Mouse (Mus musculus) limb, embryonic 11.5 days (tissue): ENCODE measurements at regions not wholly inside any gene's neighbourhood (a gene's known extent, or its start where the extent isn't known, plus 50 kb on each side); places are given as distances from the start of the nearest gene placed in this dataset.

Source experiments
- ATAC-seq: fragments of 200-750 bp; cut with Nextera tagmentation; 2 replicates; pipeline ENCODE4 v1.8.0; 2017; ENCODE audit warnings: low read depth; ENCODE audit not compliant: insufficient number of reproducible peaks, low FRiP score, low TSS enrichment
- DNase-seq: peaks from one replicate; pipeline ENCODE4 v3.0.0-alpha.2; 2015; ENCODE audit warnings: low spot score
- H3K27ac ChIP-seq: fragments of 300-500 bp; sonication (generic); replicated peaks from 2 replicates; pipeline ENCODE4 v1.5.1; 2014; ENCODE audit warnings: low read depth, mild to moderate bottlenecking, low read length
- H3K27me3 ChIP-seq: fragments of 300-500 bp; sonication (generic); 2 replicates; pipeline ENCODE4 v1.6.1; 2014; ENCODE audit warnings: mild to moderate bottlenecking, low read length, mixed read lengths; ENCODE audit not compliant: control insufficient read depth, insufficient read depth
- H3K36me3 ChIP-seq: fragments of 300-500 bp; sonication (generic); 2 replicates; pipeline ENCODE4 v1.6.1; 2014; ENCODE audit warnings: mild to moderate bottlenecking, low read length, moderate library complexity, mixed read lengths; ENCODE audit not compliant: control insufficient read depth, insufficient read depth
- H3K4me1 ChIP-seq: fragments of 300-500 bp; sonication (generic); 2 replicates; pipeline ENCODE4 v1.6.1; 2014; ENCODE audit warnings: low read length, mixed read lengths; ENCODE audit not compliant: control insufficient read depth, insufficient read depth
- H3K4me2 ChIP-seq: fragments of 300-500 bp; sonication (generic); 2 replicates; pipeline ENCODE4 v1.6.1; 2014; ENCODE audit warnings: low read depth, mild to moderate bottlenecking, moderate library complexity; ENCODE audit not compliant: severe bottlenecking
- H3K4me3 ChIP-seq: fragments of 300-500 bp; sonication (generic); 2 replicates; pipeline ENCODE4 v1.5.1; 2014; ENCODE audit warnings: low read depth, low read length
- H3K9ac ChIP-seq: fragments of 300-500 bp; sonication (generic); 2 replicates; pipeline ENCODE4 v1.6.1; 2014; ENCODE audit warnings: mild to moderate bottlenecking, low read length
- H3K9me3 ChIP-seq: fragments of 300-500 bp; sonication (generic); 2 replicates; pipeline ENCODE4 v1.6.1; 2016; ENCODE audit warnings: low read length; ENCODE audit not compliant: control insufficient read depth
- WGBS: fragments of 180-500 bp; shearing (Covaris S2); extraction: QIAGEN DNeasy Blood & Tissue Kit; methylation state at CpG from one replicate; pipeline ENCODE4 v1.1.7; 2014; 5-methylcytosine and 5-hydroxymethylcytosine counted together

- Histone ChIP-seq H3K27ac (no peak overlapping the region), H3K9me3 (no peaks in the 10 kb centered on the region), H3K4me3 (no peak overlapping the region), H3K4me1 (peaks cover 19% of the 10 kb centered on the region), H3K9ac (no peak overlapping the region), H3K4me2 (peak overlapping the region; percentile 91), H3K36me3 (no peaks in the 10 kb centered on the region), H3K27me3 (peaks cover 26% of the 10 kb centered on the region)
- no peak for DNase-seq
- no peak for ATAC-seq
- 15% methylated on average over 10 of the region's 10 CpGs for WGBS
Observed at GRCm38 (mm10) chr2:172727576-172727975, 178.2 kb downstream of the Tfap2c start.

GRCm38 (mm10) chr2:172728240-172728821 is 178.9 kb downstream of the Tfap2c start:
- peak overlapping the region; percentile 30; the same call in 1 of the 2 replicates for H3K27ac ChIP-seq
- ATAC-seq = peak; percentile 70
- H3K9ac ChIP-seq = no peak overlapping the region
- peak overlapping the region; percentile 91 for H3K4me2 ChIP-seq
- H3K4me3 ChIP-seq = peak overlapping the region; percentile 36
- peaks cover 31% of the 10 kb centered on the region for H3K27me3 ChIP-seq
- H3K9me3 ChIP-seq = no peaks in the 10 kb centered on the region
- peak; percentile 91 for DNase-seq
- H3K36me3 ChIP-seq = no peaks in the 10 kb centered on the region
- WGBS = under 1% methylated on average over 51 of the region's 53 CpGs
- peaks cover 23% of the 10 kb centered on the region for H3K4me1 ChIP-seq

- H3K9ac ChIP-seq = no peak overlapping the region
- H3K4me3 ChIP-seq = no peak overlapping the region
- H3K4me2 ChIP-seq = peak overlapping the region; percentile 91; the same call in 1 of the 2 replicates
- peaks cover 26% of the 10 kb centered on the region for H3K4me1 ChIP-seq
- 29% methylated on average over 4 of the region's 4 CpGs for WGBS
- H3K27ac ChIP-seq = 0 out of 2 replicates have a peak overlapping the region, but pooled peaks have one; percentile 30
- DNase-seq (no peak), ATAC-seq (no peak)
- no peaks in the 10 kb centered on the region for H3K36me3 ChIP-seq
- no peaks in the 10 kb centered on the region for H3K9me3 ChIP-seq
- H3K27me3 ChIP-seq = peaks cover 34% of the 10 kb centered on the region
Observed at GRCm38 (mm10) chr2:172729151-172729550, 179.8 kb downstream of the Tfap2c start.

- no peak overlapping the region for H3K9ac ChIP-seq
- H3K4me1 ChIP-seq = peaks cover 26% of the 10 kb centered on the region
- peaks cover 34% of the 10 kb centered on the region for H3K27me3 ChIP-seq
- H3K9me3 ChIP-seq = no peaks in the 10 kb centered on the region
- WGBS = 73% methylated on average over 9 of the region's 9 CpGs
- H3K27ac ChIP-seq = no peak overlapping the region
- no peaks in the 10 kb centered on the region for H3K36me3 ChIP-seq
- ATAC-seq (no peak), DNase-seq (no peak)
- no peak overlapping the region for H3K4me2 ChIP-seq
- H3K4me3 ChIP-seq = no peak overlapping the region
Observed at GRCm38 (mm10) chr2:172729741-172730140, 180.3 kb downstream of the Tfap2c start.

GRCm38 (mm10) chr2:172731408-172731807 is 182.0 kb downstream of the Tfap2c start:
- Histone ChIP-seq H3K9me3 (no peaks in the 10 kb centered on the region), H3K27ac (no peak overlapping the region), H3K9ac (no peak overlapping the region), H3K36me3 (no peaks in the 10 kb centered on the region), H3K4me2 (peak overlapping the region; percentile 38; the same call in 1 of the 2 replicates), H3K27me3 (peaks cover 34% of the 10 kb centered on the region), H3K4me3 (0 out of 2 replicates have a peak overlapping the region, but pooled peaks have one; percentile 0), H3K4me1 (peaks cover 30% of the 10 kb centered on the region)
- WGBS = under 1% methylated on average over 18 of the region's 18 CpGs
- DNase-seq (peak; percentile 62), ATAC-seq (no peak)

- Histone ChIP-seq H3K4me2 (peak overlapping the region; percentile 13), H3K4me3 (no peak overlapping the region; the same call in 1 of the 2 replicates), H3K27me3 (peaks cover 34% of the 10 kb centered on the region), H3K36me3 (no peaks in the 10 kb centered on the region), H3K4me1 (peaks cover 30% of the 10 kb centered on the region), H3K9ac (no peak overlapping the region), H3K27ac (no peak overlapping the region), H3K9me3 (no peaks in the 10 kb centered on the region)
- DNase-seq (peak; percentile 36), ATAC-seq (no peak)
- 4% methylated on average over 19 of the region's 19 CpGs for WGBS
Observed at GRCm38 (mm10) chr2:172732453-172733210, 183.2 kb downstream of the Tfap2c start.

- peaks cover 34% of the 10 kb centered on the region for H3K27me3 ChIP-seq
- no peak overlapping the region for H3K4me2 ChIP-seq
- ATAC-seq (no peak), DNase-seq (no peak)
- no peak overlapping the region for H3K4me3 ChIP-seq
- WGBS = 3% methylated on average over 9 of the region's 9 CpGs
- H3K4me1 ChIP-seq = peaks cover 29% of the 10 kb centered on the region
- no peaks in the 10 kb centered on the region for H3K9me3 ChIP-seq
- no peak overlapping the region for H3K9ac ChIP-seq
- H3K36me3 ChIP-seq = no peaks in the 10 kb centered on the region
- no peak overlapping the region for H3K27ac ChIP-seq
Observed at GRCm38 (mm10) chr2:172733403-172733995, 184.1 kb downstream of the Tfap2c start.

- Histone ChIP-seq H3K27me3 (peaks cover 22% of the 10 kb centered on the region), H3K4me3 (no peak overlapping the region), H3K4me2 (no peak overlapping the region), H3K36me3 (no peaks in the 10 kb centered on the region), H3K9ac (no peak overlapping the region), H3K4me1 (peaks cover 30% of the 10 kb centered on the region), H3K9me3 (no peaks in the 10 kb centered on the region), H3K27ac (no peak overlapping the region)
- 6% methylated on average over 6 of the region's 6 CpGs for WGBS
- ATAC-seq (no peak), DNase-seq (no peak)
Observed at GRCm38 (mm10) chr2:172735621-172736020, 186.2 kb downstream of the Tfap2c start.
